Mouse (Mus musculus): ENCODE results near the gene Ablim2. TPM values are rescaled to one million over a fixed set of nuclear protein-coding genes. Genes with fewer than 3 reads are reported as not detected.
A peak's percentile ranks its signal among the peaks of the same experiment; 100 is the strongest.

The Ablim2 gene
- polyA plus RNA-seq, 1 experiment from 2014 or later = 1.3 TPM

DNA sequence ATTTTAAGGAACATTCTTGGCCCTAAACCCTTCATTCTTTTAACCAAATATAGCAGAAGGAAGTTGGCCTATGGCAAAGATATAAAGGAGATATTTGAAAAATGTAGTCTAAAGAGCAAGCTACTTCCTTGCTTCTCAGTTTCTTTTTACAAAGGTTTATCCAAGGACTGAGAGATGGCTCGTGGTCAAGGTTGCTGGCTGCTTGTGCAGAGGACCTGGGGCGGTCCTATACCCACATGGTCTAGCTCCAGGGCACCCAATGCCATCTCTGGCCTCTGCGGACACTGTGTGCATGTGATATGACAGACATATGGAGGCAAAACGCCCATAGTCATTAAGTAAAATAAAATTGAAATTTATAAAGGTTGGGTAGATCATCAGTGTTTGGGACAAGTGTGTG lies 138.2 kb downstream of the Ablim2 start:
- ATAC-seq (ENCODE audit: low FRiP score) = no peak
- no peaks in the 10 kb centered on the region for H3K36me3 ChIP-seq (replicated peaks)
- no peaks in the 10 kb centered on the region for H3K9me3 ChIP-seq
- H3K27me3 ChIP-seq = peaks cover 12% of the 10 kb centered on the region; the same call in 1 of the 2 replicates
- H3K4me2 ChIP-seq = peak overlapping the region; percentile 86; the same call in 1 of the 2 replicates
- peaks cover 52% of the 10 kb centered on the region for H3K4me1 ChIP-seq
- no peak overlapping the region for H3K4me3 ChIP-seq (replicated peaks)
- no peak overlapping the region for H3K9ac ChIP-seq
- no peak overlapping the region for H3K27ac ChIP-seq
- WGBS = 94% methylated on average over 4 of the region's 4 CpGs

DNA sequence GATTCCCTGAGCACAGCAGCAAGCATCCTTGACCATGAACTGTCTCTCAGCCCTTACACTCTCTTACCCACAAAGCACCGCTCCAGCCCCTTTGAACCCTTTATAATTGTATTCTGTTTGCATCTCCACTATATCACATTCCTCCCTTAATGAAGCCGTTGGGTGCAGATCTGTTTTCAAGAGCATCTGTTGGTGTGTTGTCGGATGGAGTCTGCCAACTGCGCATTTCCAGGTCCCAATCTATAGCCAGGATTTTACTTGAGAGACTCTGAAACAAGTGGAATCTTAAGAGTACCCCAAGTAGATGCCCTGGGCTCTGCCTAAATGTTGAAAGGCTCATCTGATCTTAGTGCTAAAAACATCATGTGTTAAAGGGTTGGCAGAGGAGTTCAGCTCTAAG lies 138.9 kb downstream of the Ablim2 start:
- H3K9ac ChIP-seq = no peak overlapping the region
- peaks cover 10% of the 10 kb centered on the region; the same call in 1 of the 2 replicates for H3K27me3 ChIP-seq
- WGBS = 79% methylated on average over 4 of the region's 4 CpGs
- peak overlapping the region; percentile 50 for H3K27ac ChIP-seq
- H3K4me2 ChIP-seq = peak overlapping the region; percentile 10; the same call in 1 of the 2 replicates
- no peaks in the 10 kb centered on the region for H3K9me3 ChIP-seq
- no peaks in the 10 kb centered on the region for H3K36me3 ChIP-seq (replicated peaks)
- no peak overlapping the region for H3K4me3 ChIP-seq (replicated peaks)
- peaks cover 59% of the 10 kb centered on the region for H3K4me1 ChIP-seq
- ATAC-seq (ENCODE audit: low FRiP score) = no peak

DNA sequence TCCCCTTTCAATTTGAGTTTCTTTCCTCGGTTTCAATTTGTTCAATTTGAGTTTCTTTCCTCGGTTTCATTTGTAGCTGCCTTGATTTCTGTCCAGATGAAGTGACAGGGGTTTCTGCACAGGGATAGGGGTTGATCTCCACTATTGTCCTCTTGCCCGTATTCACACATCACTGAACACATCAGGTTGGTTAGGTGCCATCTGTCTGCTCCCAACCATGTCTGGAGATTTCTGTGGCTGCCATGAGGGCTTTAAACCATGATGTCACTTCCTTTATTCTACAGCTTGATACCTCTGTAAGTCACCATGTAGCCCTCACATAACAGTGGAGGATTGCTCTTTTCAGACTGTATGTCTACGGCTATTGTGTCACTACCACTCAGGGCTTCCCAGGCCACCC lies 139.5 kb downstream of the Ablim2 start:
- peak overlapping the region; percentile 50 for H3K27ac ChIP-seq
- no peak for ATAC-seq (ENCODE audit: low FRiP score)
- 76% methylated on average over 4 of the region's 4 CpGs for WGBS

DNA sequence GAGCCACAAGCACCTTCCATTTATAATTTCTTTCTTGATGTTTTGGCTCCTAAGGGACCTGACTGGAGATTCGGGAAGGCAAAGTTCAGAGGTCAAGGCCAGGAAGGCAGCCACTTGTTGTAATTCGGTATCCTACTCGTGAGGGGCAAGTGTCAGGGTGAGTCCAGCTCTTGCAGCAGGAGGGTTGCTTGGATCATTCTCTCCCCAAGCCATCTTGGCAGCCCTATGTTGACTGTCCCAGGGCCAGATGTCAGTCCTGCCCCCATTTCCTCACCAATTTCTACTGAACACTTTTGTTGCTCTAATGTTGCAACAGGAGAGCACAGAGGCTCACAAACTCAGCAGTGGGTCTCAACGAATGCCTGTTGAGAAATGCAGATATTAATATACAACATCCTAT lies 140.4 kb downstream of the Ablim2 start:
- Histone ChIP-seq H3K4me2 (no peak overlapping the region), H3K27ac (no peak overlapping the region), H3K4me1 (peaks cover 63% of the 10 kb centered on the region), H3K4me3 (replicated peaks) (no peak overlapping the region), H3K36me3 (replicated peaks) (no peaks in the 10 kb centered on the region), H3K9me3 (no peaks in the 10 kb centered on the region), H3K9ac (no peak overlapping the region), H3K27me3 (no peaks in the 10 kb centered on the region)
- no peak for ATAC-seq (ENCODE audit: low FRiP score)
- 80% methylated on average over 4 of the region's 4 CpGs for WGBS

More for the DNA sequence above, 139.5 kb downstream of the Ablim2 start:
- Histone ChIP-seq H3K36me3 (replicated peaks) (no peaks in the 10 kb centered on the region), H3K4me2 (no peak overlapping the region), H3K27me3 (peaks cover 4% of the 10 kb centered on the region; the same call in 1 of the 2 replicates), H3K9me3 (no peaks in the 10 kb centered on the region), H3K4me3 (replicated peaks) (no peak overlapping the region), H3K9ac (no peak overlapping the region), H3K4me1 (peaks cover 59% of the 10 kb centered on the region)

DNA sequence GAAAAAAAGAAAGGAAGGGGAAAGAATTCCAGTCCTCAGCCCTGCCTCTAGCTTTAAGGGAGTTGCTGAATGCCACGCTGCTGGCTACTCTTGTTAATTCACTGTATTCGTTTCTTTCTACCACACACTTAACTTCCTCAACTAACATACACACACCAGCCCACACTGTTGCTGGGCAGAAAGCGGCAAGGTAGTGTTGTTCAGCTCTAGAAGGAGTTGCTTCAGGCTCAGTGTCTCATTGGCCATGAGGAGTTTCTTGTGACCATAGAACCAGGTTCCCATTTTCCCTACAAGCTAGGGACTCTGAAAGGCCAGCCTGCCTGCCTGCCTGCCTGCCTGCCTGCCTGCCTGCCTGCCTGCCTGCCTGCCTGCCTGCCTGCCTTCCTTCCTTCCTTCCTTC lies 141.3 kb downstream of the Ablim2 start:
- H3K4me1 ChIP-seq = peaks cover 69% of the 10 kb centered on the region
- H3K27me3 ChIP-seq = no peaks in the 10 kb centered on the region
- WGBS = 84% methylated on average over 3 of the region's 3 CpGs
- no peak overlapping the region for H3K4me2 ChIP-seq
- ATAC-seq (ENCODE audit: low FRiP score) = no peak
- no peak overlapping the region for H3K4me3 ChIP-seq (replicated peaks)
- no peaks in the 10 kb centered on the region for H3K9me3 ChIP-seq
- no peaks in the 10 kb centered on the region for H3K36me3 ChIP-seq (replicated peaks)
- H3K9ac ChIP-seq = no peak overlapping the region
- no peak overlapping the region for H3K27ac ChIP-seq

DNA sequence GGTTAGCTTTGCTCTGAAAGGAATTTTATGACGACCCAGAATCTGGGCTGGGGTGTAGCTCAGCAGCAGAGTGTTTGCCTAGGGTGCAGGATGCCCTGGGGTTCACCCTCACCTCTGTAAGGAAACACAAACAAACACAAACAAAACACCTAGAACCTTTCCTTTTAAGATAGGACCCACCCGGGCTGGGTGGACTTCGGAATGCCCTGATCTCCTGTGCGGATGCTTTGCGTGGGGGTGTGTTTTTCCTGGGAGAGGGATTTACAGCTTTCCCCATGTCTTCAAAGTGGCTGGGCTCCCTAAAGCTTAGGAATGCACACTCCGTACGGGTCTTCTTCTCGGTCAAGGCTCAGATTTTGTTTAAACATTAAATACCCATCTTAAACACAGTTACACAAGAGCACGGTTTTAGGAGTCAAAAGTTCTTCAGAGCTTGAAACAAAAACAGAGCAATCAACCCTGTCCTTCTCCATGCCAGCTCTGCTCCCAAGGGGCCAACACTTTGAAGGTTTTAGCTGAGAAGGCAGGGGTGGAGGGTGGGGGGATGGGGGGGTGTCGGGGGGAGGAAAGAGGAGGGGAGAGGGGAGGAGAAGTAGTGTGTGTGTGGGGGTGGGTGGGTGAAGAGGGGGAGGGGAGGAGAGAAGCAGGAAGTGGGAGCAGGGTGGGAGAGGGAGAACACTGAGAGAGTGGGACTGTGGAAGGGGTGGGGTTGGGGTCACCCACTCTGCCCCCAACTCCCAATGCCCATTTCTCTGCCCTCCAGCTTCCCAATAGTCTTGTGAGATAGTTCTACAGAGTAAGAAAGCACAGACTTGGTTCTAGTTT lies 142.9 kb downstream of the Ablim2 start:
- ATAC-seq (ENCODE audit: low FRiP score) = no peak
- Histone ChIP-seq H3K27ac (no peak overlapping the region; the same call in 1 of the 2 replicates), H3K9me3 (no peaks in the 10 kb centered on the region), H3K27me3 (no peaks in the 10 kb centered on the region), H3K4me2 (no peak overlapping the region), H3K36me3 (replicated peaks) (no peaks in the 10 kb centered on the region), H3K9ac (no peak overlapping the region), H3K4me3 (replicated peaks) (no peak overlapping the region), H3K4me1 (peaks cover 66% of the 10 kb centered on the region)
- WGBS = 36% methylated on average over 10 of the region's 10 CpGs

DNA sequence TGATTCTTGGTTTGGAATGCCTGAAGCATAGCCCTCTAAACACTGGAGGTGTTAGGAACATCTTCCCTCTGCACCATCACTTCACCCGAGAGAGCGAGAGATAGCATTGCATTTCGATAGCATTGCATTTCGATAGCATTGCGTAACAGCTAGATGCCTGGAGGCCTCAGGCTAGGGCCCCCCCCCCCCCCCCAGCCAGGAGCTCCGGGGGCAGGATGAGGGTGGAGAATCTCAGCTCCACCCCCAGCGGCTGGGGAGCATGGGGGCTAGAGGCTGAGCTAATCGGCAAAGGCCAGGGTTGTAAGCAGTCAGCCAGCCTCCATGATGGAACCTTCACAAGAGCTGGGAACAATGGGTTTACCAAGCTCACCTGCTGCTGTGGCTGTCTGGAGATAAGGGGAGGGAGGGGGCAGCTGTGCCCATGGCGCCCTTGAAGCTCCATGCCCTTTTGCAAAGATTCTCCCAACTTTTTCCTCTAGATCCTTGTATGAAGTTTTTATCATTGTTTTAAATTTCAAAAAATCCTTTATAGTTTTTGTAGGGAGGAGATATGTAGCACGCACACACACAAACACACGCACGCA lies 143.6 kb downstream of the Ablim2 start:
- Histone ChIP-seq H3K9ac (no peak overlapping the region), H3K27me3 (no peaks in the 10 kb centered on the region), H3K9me3 (no peaks in the 10 kb centered on the region), H3K4me3 (replicated peaks) (no peak overlapping the region), H3K36me3 (replicated peaks) (no peaks in the 10 kb centered on the region), H3K4me1 (peaks cover 64% of the 10 kb centered on the region), H3K27ac (no peak overlapping the region; the same call in 1 of the 2 replicates), H3K4me2 (no peak overlapping the region)
- peak; percentile 58; the same call in 1 of the 2 replicates for ATAC-seq (ENCODE audit: low FRiP score)
- 45% methylated on average over 12 of the region's 12 CpGs for WGBS

DNA sequence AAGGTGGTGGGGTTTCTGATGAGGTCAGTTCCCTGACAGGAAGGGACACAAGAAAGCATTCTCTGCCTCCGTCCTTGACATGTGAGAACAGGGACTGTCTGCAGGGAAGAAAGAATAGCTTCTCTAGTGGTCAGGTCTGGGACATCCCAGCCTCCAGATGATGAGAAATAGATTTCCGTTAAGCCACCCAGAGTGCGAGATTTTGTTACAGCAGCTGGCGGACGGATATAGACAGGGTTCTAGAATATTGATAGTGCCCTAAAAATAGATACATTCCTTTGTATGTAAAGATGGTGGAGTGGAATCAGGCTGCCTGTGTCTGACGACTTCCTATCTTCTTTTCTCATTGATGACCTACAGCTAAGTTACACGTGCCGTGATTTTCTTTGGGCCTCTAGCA lies 145.8 kb downstream of the Ablim2 start:
- Histone ChIP-seq H3K27ac (no peak overlapping the region), H3K9ac (no peak overlapping the region), H3K4me3 (replicated peaks) (no peak overlapping the region), H3K4me1 (peaks cover 72% of the 10 kb centered on the region), H3K9me3 (no peaks in the 10 kb centered on the region), H3K27me3 (no peaks in the 10 kb centered on the region), H3K4me2 (no peak overlapping the region), H3K36me3 (replicated peaks) (no peaks in the 10 kb centered on the region)
- no peak for ATAC-seq (ENCODE audit: low FRiP score)
- 86% methylated on average over 8 of the region's 8 CpGs for WGBS

DNA sequence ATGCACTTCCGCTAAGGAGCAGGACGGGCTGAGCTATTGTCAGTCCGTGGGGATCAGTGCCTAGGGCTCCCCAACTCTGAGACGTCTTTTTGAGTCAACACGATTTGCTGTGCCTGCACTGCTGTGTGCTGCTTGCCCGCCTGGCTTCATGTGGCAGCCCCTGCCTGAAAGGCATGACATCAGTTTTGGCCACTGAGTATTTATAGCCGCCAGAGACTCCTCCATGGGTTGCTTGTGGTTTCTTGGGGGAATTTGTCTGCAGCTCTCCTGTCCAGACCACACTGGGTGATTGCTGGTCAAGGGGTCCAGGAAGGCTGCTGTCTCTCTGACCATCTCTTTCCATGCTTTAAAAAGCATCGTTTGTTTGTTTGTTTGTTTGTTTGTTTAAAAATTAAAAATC lies 147.6 kb downstream of the Ablim2 start:
- Histone ChIP-seq H3K4me3 (replicated peaks) (no peak overlapping the region), H3K4me1 (peaks cover 75% of the 10 kb centered on the region), H3K36me3 (replicated peaks) (no peaks in the 10 kb centered on the region), H3K27me3 (no peaks in the 10 kb centered on the region), H3K4me2 (no peak overlapping the region), H3K27ac (no peak overlapping the region), H3K9me3 (no peaks in the 10 kb centered on the region), H3K9ac (no peak overlapping the region)
- 66% methylated on average over 8 of the region's 8 CpGs for WGBS
- ATAC-seq (ENCODE audit: low FRiP score) = no peak

DNA sequence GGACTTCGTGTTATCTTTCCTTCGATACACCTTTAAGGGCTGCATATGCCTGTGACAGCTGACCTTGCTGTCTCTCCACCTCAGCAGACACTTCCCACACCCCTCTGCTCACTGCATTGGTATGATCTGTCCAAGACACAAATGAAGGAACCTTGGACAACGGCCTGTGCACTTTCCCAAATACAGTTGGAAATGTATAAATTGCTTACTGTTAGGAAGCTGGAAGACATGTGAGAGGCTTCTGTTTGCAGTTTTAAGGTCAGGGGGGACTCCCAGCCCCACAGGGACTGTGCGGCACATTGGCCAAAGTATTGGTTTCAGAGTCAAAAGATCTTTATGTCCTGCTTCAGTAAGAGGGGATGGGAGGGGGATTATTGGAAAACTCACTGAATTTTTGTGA lies 149.4 kb downstream of the Ablim2 start:
- Histone ChIP-seq H3K36me3 (replicated peaks) (peaks cover under 1% of the 10 kb centered on the region; the same call in 1 of the 2 replicates), H3K4me2 (no peak overlapping the region), H3K27me3 (no peaks in the 10 kb centered on the region), H3K27ac (no peak overlapping the region), H3K4me3 (replicated peaks) (no peak overlapping the region), H3K9me3 (no peaks in the 10 kb centered on the region), H3K4me1 (peaks cover 63% of the 10 kb centered on the region), H3K9ac (no peak overlapping the region)
- WGBS = 84% methylated on average over 4 of the region's 4 CpGs
- no peak for ATAC-seq (ENCODE audit: low FRiP score)

DNA sequence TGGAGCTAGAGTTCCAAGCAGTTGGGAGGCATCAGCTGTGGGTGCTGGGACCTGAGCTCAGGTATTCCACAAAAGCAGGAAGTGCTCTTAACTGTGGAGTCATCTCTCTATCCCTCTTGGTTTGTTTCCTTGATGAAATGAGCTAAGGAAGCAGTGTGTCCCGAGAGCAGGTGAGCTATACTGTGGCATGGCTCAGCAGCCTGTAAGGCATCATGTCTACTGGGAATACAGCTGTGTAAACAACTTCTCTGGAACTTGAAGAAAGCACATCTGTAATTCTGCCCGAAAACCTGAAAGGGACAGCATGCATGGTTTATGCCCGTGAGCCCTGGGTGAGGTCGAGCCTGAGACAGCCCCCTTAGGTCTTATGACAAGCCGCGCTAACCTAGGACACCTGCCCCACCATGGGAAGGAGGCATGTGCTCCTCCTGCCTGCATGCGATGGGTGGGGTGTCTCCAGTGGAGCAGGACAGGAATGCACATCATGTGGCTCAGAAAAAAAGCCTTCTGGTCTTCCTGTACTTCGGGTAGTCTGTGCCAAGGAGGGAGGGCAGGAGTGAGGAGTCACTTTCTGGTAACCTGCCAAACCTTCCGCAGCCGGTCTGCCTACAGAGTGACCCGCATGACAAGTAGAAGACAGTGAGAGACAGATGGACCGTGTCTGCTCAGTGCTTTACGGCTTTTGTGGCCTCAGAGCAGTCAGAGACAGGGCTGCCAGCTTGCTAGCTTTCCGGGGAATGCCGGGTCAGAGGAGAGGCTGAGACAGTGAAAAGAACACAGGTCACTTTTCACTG lies 150.2 kb downstream of the Ablim2 start:
- peak; percentile 66 for ATAC-seq (ENCODE audit: low FRiP score)
- Histone ChIP-seq H3K4me3 (replicated peaks) (no peak overlapping the region), H3K9me3 (no peaks in the 10 kb centered on the region), H3K9ac (peak overlapping the region; percentile 12; the same call in 1 of the 2 replicates), H3K4me2 (peak overlapping the region; percentile 8; the same call in 1 of the 2 replicates), H3K36me3 (replicated peaks) (peaks cover 8% of the 10 kb centered on the region; the same call in 1 of the 2 replicates), H3K4me1 (peaks cover 61% of the 10 kb centered on the region), H3K27ac (peak overlapping the region; percentile 54), H3K27me3 (no peaks in the 10 kb centered on the region)
- WGBS = 55% methylated on average over 15 of the region's 15 CpGs

Measured in forebrain, embryonic 12.5 days (tissue).